Mouse (Mus musculus) thymus, adult 18-20 months (tissue): Measurements from ENCODE around the gene Rab1b.
A peak's percentile ranks its signal among the peaks of the same experiment; 100 is the strongest.

Experiments used
- DNase-seq, 2 experiments: peaks; one replicate each; pipeline ENCODE4 v3.0.0; 2022; ENCODE audit warnings: mixed read lengths in 2 of 2

Gene Rab1b

GRCm38 (mm10) chr19:5071077-5071476 lies 35.8 kb downstream of the Rab1b start:
- no peak for DNase-seq

- DNase-seq: no peak
These were observed 36.9 kb downstream of the Rab1b start for GRCm38 (mm10) chr19:5069978-5070377.

- no peak for DNase-seq
These were observed 37.4 kb downstream of the Rab1b start for GRCm38 (mm10) chr19:5069486-5069885.

GRCm38 (mm10) chr19:5068570-5069234 lies 38.2 kb downstream of the Rab1b start:
- DNase-seq: no peak

GRCm38 (mm10) chr19:5067867-5068569 lies 38.9 kb downstream of the Rab1b start, which contains the start of gene Cd248:
Cd248 (plus strand) TSS chr19:5068078.
- no peak for DNase-seq

GRCm38 (mm10) chr19:5067040-5067799 lies 39.7 kb downstream of the Rab1b start:
- no peak for DNase-seq

GRCm38 (mm10) chr19:5065104-5065503 lies 41.8 kb downstream of the Rab1b start:
- no peak for DNase-seq

- no peak for DNase-seq
These were observed 44.4 kb downstream of the Rab1b start for GRCm38 (mm10) chr19:5062446-5062845.

- no peak for DNase-seq
These were observed 44.8 kb downstream of the Rab1b start for GRCm38 (mm10) chr19:5062041-5062440.

GRCm38 (mm10) chr19:5060365-5061330 lies 46.2 kb downstream of the Rab1b start:
- DNase-seq: no peak

- no peak for DNase-seq
These were observed 47.8 kb downstream of the Rab1b start for GRCm38 (mm10) chr19:5058801-5059771.

- DNase-seq: no peak
These were observed 48.7 kb downstream of the Rab1b start for GRCm38 (mm10) chr19:5057876-5058775.

GRCm38 (mm10) chr19:5056251-5056650 lies 50.6 kb downstream of the Rab1b start:
- peak in 1 of 2 experiments; percentile 26 for DNase-seq

GRCm38 (mm10) chr19:5053909-5054308 lies 53.0 kb downstream of the Rab1b start:
- DNase-seq: no peak

GRCm38 (mm10) chr19:5052853-5053252 lies 54.0 kb downstream of the Rab1b start:
- DNase-seq: no peak

- DNase-seq: no peak
These were observed 54.6 kb downstream of the Rab1b start for GRCm38 (mm10) chr19:5052166-5052822.

- no peak for DNase-seq
These were observed 55.4 kb downstream of the Rab1b start for GRCm38 (mm10) chr19:5051515-5051914.

- DNase-seq: no peak
These were observed 55.8 kb downstream of the Rab1b start for GRCm38 (mm10) chr19:5051031-5051430.
